Mouse (Mus musculus) v-Abl transformed pro-B cells (cell line): Measurements from ENCODE around the gene Il22ra2.

Experiments
- in situ Hi-C, 2 experiments: fragments of 400-800 bp; cut with MboI; formaldehyde crosslinking; loops; one replicate each; pipeline ENCODE4 v1.15.1; 2025; ENCODE audit not compliant: unreplicated experiment in 2 of 2

Gene Il22ra2

DNA sequence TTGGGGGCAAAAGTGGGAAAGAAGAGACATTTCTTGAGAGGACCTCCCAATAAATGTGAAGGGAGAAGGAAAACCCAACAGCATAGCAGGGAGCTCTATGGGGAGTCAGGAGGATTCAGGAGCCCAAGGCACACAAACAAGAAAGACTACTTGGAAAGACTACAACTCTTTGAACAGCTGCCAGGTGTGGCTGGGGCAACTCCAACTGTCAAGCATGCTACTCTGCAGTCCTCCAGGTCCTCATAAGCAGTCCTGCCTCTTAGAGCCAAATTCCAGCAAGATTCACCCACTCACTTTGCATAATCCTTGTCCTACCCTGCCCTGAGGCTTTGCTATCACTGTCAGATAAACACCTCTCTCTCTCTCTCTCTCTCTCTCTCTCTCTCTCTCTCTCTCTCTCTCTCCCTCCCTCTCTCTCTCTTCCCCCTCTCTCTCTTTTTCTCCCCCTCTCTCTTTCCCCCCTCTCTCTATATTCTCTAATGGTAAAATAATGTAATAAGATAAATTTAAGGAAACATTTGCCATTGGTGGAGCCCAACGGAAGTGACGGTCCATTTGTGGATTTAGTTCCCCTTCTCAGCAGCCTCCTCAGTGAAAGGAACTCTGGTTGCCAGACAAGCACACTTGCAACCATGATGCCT is at the start of gene Il22ra2:
Gene Il22ra2, plus strand, starts transcription at position 591 of the 641 bp plus-strand sequence.
- in situ Hi-C loops: no loop called here

DNA sequence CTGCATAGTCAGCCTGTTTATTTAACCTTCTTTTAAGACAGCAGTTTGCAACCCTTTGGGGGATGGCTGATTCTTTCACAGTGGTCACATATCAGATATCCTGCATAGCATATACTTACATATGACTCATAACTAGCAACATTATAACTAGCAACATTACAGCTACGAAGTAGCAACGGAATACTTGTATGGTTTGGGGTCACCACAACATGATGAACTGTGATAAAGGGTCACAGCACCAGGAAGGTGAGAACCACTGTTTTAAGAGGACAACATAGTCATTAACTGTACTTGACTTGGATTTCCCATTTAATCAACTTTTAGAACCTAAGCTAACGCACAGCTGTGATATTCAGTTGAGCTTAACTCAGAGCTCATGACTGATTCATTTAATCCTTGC is 44.2 kb upstream of the Il22ra2 start:
- in situ Hi-C loops: no loop called here

DNA sequence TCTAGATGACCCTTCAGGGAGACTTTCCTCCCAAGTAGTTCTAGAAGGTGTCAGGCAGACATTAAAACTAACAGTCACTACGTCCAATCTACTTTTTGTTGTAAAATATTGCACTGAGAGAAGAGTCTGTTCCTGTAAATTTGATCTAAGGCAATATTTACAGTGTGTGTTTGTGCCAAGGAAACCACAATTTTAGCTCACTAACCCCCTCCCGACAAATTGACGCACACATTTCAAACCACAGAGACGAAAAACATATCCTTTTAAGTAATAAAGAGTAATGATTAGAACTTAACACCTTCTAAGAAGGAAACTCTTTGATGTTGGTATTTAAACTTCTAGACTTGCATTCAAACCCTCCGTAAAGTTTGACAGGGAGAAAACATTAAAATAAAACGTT is 43.8 kb upstream of the Il22ra2 start:
- in situ Hi-C loops: no loop called here

DNA sequence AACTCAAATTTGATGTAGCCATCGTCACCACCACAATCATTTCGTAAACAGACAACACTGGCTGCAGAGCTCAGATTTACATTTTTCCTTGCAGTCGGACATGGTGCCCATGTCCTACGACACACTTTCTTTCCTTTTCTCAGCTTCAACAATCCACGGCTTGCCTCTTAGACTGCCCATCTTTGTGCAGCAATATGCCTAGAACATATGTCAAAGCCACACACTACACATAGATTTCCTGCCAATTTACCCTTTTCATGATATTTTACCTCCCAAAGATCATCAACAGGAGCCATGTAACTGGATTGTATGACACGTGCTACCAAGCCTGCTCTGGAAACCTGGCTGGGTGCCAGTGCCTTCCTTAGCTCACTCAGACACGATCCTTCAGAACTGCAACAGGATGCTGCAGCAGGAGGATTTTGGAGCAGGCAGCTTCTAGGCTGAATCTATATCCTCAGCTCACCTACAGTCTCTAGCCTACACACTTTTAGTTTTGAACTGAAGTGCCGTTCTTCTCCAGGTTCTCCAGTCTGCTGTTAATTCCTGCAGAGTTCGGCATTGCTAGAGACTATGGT is 43.3 kb upstream of the Il22ra2 start:
- in situ Hi-C loops: no loop called here

DNA sequence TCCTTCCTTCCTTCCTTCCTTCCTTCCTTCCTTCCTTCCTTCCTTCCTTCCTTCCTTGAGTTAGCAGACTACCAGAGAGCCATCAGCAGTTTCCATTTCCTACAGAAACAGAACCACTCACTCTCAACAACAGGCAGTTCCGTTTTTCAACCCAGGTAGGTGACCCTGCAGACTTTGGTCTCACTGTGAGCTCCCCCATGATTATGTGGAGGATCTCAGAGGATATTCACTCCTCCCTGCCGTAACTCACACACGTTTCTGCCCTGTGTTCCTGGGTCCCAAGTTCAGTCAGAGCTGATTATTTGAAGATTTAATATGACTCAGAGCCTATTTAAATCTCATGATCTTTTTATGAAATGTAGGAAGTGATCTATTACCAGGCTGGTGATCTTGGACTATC is 41.1 kb upstream of the Il22ra2 start:
- in situ Hi-C loops: no loop called here

DNA sequence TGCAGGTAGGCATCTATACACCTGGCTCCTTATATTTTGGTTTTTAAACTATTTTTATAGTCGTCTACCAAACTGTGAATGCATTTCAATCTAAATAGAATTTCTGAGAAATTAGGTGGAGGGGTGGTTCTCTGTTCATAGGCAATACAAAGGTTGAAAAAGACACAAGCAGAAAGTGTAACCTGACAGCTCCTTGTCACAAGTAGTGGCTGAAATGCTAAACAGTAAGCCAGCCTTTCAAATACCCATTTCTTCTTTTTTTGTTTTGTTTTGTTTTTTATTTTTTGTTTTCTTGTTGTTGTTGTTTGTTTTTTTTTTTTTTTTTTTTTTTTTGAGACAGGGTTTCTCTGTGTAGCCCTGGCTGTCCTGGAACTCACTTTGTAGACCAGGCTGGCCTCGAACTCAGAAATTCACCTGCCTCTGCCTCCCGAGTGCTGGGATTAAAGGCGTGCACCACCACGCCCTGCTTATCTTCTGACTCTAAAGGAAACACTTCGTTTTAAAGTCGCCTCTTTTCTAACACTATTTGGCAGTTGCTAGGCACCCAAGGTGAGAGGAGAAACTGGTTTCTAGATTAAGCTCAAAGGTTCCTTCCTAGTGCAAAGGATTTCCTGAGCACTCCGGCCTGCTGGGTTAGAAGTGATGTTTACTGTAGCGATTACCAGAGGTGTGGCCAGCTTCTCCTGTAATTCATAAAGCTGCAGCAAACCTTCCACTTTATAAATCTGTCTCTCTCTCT is 39.8 kb upstream of the Il22ra2 start:
- in situ Hi-C loops: no loop called here

DNA sequence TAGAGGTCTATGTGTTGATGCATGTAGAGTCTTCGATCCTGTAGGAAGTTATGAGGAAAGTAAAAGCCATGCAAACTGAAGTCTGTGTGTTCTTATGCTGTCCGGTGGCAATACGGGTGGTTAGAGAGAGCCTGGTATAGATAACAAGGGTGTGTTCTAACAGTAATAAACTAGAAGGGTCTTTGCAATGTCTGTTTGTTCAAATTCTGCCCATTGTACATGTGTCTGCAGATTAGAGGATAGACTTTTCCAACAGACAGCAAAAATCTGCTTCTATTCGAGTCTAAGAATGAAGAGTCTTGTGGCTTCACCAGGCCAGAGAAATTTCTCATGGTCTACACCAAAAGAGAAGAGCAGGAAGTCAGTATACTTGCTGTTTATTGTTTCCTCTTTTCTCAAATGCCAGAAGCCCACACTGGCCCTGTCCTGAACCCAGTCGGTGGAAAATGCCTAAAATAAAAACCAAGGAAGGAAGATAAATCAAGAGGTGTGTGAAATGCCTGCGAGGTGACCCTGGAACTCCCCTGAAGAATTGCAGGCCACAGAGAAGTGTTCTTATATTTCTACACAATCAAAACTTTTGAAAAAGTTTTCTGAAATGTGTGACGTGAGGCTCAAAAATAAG is 38.9 kb upstream of the Il22ra2 start:
- in situ Hi-C loops: no loop called here

DNA sequence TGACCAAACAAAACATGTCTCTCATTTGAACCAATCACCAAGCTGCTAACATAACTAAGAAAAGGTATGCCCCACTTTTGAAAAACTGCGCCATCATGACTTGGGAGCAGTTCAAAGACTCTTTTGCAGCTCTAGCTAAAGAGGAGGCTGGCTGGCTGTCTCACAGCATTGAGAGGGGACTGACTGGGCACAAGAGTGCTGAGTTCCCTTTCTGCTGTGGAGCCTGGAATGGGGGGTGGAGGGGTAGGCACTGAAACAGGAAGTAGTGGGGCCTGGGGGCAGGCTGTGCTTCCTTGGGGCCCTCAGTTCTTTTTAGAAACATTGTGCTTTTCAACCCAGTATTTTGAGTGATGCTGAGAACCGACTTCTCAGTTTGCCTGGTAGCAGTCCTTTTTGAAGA is 37.7 kb upstream of the Il22ra2 start:
- in situ Hi-C loops: no loop called here

DNA sequence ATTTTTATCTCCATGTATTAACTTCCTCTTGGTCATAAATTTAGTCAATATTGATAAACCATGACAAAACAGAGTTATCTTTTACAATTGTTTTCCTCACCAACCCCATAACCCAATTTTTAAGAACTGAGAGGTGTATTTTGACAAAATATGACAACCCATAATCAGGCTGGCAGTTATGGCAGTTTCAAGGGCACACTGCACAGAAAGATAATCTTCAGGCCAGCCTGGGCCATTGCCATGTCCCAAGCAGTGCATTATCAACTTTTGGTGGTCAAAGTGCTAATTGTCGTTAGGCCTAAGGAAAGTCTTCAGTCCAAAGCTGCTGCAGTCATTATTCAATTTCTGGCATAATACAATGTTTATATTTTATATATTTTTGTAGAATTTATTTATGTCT is 37.0 kb upstream of the Il22ra2 start:
- in situ Hi-C loops: no loop called here

DNA sequence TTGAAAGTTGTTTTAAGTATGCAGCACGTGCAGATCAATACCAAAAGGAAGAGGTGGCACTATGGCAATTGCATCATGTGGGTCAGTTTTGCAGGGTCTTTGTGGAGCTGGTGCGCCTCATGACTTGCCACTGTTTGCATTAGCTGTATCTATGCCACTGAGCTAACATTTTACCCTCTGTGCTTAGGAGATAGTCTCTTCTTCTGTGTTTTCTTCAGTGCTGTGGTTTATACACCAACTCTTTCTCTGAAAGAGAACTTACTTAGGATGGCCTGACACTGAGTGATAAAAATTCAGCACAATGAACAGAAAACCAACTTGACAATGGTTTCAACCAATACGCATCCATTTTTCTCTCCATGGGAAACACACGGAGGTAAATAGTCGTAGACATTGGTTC is 35.9 kb upstream of the Il22ra2 start:
- in situ Hi-C loops: no loop called here

DNA sequence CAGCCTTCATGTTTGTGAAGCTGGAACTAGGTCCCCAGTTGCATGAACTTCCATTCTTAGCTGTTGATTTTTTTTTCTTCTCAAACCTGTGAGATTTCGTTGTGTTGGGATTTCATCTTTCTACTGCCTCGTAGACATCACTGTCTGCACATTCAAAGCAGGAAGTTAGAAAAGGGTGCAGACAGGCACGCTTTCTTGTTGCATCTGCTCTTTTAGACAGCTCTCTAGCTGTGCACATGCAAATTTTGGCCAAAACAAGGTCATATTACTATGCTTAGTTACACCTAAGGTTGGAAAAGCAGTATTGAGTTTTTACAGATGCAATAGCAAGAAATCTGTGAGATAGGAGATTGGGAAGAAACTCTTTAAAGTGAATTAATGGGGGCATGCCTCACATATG is 34.5 kb upstream of the Il22ra2 start:
- in situ Hi-C loops: no loop called here

DNA sequence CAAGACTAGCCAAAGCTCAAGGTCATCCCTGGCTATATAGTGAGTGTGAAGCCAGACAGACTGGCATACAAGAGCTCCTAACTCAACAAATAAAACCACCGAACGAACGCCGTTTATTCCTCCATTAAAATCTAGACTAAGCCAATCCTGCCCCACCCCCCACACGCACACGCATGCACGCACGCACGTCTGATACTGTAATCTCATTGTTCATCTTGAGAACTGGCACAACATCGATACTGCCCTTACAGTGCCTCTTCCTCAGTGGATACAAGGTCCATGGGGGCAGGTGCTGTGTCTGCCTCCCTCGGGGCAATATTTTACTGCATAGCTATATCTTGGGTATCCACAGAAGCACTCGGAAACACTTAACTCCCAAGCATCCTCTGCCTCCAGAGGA is 32.2 kb upstream of the Il22ra2 start:
- in situ Hi-C loops: loop anchor here (10.0 kb wide), 2 partner anchors 65 to 665 kb away; no protein-coding TSS in a partner anchor

DNA sequence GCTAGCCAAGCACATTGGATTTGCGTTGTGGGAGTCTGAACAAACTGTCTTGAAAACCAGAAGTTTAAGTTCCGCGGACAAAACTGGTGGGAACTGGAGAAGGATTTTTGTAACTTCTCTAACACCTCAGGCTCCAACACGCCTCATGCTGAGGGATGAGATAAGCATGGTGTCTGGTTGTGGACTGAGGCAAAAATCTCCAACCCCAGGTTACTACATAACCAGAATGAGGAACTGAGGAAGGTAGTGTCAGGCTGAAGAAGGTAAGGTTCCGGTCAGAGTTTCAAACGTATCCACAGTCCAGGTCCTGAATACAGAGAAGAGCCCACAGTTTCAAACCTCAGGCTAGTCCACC is 30.5 kb upstream of the Il22ra2 start:
- in situ Hi-C loops: loop anchor here (10.0 kb wide), 2 partner anchors 66 to 666 kb away; no protein-coding TSS in a partner anchor

DNA sequence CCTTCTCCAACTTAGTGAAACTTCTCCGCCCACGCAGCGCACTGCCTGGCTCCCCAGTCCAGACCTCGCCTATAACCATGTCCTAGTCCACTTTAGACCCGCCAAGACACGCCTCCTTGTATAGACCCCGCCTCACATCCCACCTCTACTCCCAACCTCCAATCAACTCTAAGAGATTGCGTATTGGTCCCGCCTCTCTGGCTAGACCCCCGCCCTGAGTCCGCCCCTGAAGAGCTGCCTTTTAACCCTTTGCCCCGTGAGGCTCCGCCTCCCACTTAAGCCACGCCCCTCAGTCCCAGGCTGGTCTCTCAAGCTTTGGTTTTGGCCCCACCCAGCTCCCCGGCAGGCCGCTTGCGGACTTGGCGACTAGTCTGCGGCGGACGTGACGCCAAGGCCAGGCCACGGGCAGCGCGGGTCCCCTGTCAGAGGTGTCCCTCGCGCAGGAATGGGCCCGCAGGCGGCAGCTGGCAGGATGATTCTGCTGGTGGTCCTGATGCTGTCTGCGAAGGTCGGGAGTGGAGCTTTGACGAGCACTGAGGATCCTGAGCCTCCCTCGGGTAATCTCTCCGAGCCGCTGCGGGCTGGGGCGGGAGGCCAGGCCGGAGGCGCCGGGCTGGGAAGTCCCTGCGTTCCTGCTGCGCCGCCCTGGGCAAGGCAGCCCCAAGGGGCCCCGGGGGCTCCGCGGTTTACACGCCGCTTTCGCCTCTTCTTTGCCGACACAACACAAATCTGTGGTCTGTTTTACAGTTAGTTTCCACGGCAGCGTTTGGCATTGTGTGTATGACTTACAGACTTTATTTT is 30.0 kb upstream of the Il22ra2 start, which contains the start of gene Ifngr1:
Gene Ifngr1, plus strand, starts transcription at position 309 of the 801 bp plus-strand sequence.
- in situ Hi-C loops: loop anchor here (10.0 kb wide), 2 partner anchors 67 to 667 kb away; no protein-coding TSS in a partner anchor

DNA sequence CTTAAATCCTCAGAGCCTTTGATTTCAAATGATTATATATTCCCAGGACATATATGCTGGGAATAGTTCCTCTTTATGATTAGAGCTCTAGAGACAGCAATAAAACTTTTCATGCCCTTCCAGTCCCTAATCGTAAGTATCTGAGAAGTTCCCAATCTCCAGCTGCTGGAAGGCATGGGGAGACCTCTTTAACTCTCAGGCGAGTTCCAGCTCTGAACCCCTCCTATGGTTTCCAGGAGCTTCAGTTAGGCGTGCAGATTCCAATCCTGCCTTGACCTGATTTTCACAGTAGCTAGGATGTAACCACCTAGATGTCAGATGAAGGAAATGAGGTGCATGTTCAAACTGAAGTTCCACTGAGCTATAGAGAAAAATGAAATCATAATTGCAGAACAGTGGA is 29.2 kb upstream of the Il22ra2 start:
- in situ Hi-C loops: loop anchor here (10.0 kb wide), 2 partner anchors 68 to 668 kb away; no protein-coding TSS in a partner anchor

DNA sequence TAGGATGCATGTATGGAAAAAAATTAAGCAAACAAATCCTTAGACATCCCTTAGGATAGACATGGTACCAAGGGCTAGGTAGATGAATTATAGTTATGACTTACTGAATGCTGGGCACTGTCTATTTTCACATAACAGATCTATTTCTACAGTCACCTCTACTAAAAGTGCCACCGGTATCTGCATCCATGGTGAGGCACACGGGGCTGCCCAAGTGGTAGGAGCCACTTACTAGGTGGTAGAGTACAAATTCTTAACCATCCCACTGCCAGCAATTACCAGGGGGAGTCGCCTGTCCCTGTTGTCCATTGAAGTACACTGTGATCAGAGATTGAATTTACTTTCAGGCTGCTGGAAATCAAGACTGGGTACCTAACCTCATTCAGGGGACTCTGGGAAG is 28.5 kb upstream of the Il22ra2 start:
- in situ Hi-C loops: loop anchor here (10.0 kb wide), 2 partner anchors 68 to 668 kb away; no protein-coding TSS in a partner anchor

DNA sequence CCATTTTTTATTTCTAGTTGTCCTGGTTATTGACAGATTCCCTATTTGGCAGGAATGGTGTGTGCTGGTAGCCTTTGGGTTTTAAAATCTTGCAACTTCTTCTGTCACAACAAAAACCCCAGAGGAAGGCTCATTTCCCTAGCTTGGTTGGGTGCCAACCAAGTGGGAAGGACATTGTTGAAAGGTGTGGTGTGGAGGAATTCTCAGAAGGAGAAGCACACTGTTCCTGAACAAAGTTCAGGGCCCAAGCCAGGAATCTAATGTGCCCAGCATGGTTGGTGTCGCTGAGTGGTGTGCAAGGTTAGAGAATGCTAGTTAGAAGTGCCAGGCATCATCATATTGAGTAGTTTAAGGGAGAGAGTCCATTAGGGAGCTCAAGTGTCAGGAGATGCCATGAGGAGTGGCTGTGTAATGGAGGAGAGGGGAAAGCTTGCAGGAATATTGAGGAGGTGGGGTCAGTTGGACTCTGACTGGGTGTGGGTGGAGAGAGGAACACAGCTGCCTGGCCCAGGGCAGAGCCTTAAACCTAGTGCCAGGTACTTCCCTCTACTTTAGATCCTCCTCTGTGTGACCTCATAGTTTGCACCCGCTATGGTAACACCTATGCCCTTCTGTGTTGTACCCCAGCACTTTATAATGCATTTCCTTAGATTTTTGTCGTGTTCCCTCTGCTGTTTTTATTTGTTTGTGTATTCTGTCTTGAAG is 27.4 kb upstream of the Il22ra2 start:
- in situ Hi-C loops: loop anchor here (10.0 kb wide), 2 partner anchors 70 to 670 kb away; no protein-coding TSS in a partner anchor

DNA sequence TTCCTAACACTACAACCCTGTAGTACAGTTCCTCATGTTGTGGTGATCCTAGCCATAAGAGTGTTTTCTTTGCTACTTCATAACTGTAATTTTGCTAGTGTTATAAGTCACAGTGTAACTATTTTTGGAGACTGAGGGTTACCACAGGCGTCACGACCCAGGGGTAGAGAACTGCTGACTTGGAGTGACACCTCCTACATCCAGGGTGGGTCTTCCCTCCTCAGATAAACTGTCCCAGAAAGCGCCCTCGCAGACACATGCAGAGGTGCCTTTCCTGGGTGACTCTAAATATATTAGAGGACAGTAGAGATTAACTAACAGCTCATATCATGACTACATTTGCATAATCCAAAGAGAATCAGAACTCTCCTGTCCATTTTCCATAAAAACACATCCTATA is 24.9 kb upstream of the Il22ra2 start:
- in situ Hi-C loops: loop anchor here (5.0 to 10.0 kb wide), 5 partner anchors 70 to 672 kb away; no protein-coding TSS in a partner anchor

DNA sequence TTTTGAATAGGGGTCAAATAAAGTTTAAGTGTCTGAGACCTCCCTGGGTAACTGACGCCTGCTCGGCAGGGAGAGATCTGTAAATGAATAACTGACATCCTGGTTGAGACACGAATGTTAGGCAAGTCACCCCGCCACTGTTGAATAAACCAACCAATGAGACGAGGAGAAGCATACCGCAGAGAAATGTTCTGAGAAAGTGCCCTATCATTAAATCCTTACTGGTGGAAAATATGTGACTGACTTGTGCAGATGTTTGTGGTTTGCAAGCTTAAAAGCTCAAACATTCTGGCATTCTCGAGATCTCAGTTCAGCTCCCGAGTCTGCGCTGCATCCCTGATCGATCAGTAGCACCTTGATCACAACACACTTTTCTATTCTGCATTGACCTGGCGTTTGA is 23.7 kb upstream of the Il22ra2 start:
- in situ Hi-C loops: loop anchor here (5.0 to 10.0 kb wide), 5 partner anchors 71 to 673 kb away; no protein-coding TSS in a partner anchor
